Mouse (Mus musculus) forebrain, embryonic 13.5 days (tissue): ENCODE measurements around the gene I830077J02Rik. TPM values are rescaled to one million over a fixed set of nuclear protein-coding genes. Genes with fewer than 3 reads are reported as not detected.
A peak's percentile ranks its signal among the peaks of the same experiment; 100 is the strongest.

ENCODE experiments used
- ATAC-seq: fragments of 200-750 bp; cut with Nextera tagmentation; 2 replicates; pipeline ENCODE4 v1.8.0; 2017
- H3K27ac ChIP-seq: fragments of 300-500 bp; sonication (generic); 2 replicates; pipeline ENCODE4 v1.5.1; 2015; ENCODE audit warnings: inconsistent platforms, mild to moderate bottlenecking, moderate library complexity
- H3K27me3 ChIP-seq: fragments of 300-500 bp; sonication (generic); 2 replicates; pipeline ENCODE4 v1.6.1; 2015; ENCODE audit warnings: mild to moderate bottlenecking, inconsistent platforms
- H3K36me3 ChIP-seq: fragments of 300-500 bp; sonication (generic); 2 replicates; pipeline ENCODE4 v1.6.1; 2015; ENCODE audit warnings: mild to moderate bottlenecking, inconsistent platforms; ENCODE audit not compliant: poor library complexity, severe bottlenecking
- H3K4me1 ChIP-seq: fragments of 300-500 bp; sonication (generic); 2 replicates; pipeline ENCODE4 v1.6.1; 2015; ENCODE audit warnings: inconsistent platforms
- H3K4me2 ChIP-seq: fragments of 300-500 bp; sonication (generic); 2 replicates; pipeline ENCODE4 v1.6.1; 2015; ENCODE audit warnings: inconsistent platforms, mild to moderate bottlenecking, moderate library complexity
- H3K4me3 ChIP-seq: fragments of 300-500 bp; sonication (generic); 2 replicates; pipeline ENCODE4 v1.5.1; 2015; ENCODE audit warnings: mild to moderate bottlenecking, inconsistent platforms
- H3K9ac ChIP-seq: fragments of 300-500 bp; sonication (generic); 2 replicates; pipeline ENCODE4 v1.6.1; 2015; ENCODE audit warnings: mild to moderate bottlenecking, inconsistent platforms
- H3K9me3 ChIP-seq: fragments of 300-500 bp; sonication (generic); replicated peaks from 2 replicates; pipeline ENCODE4 v1.6.1; 2016; ENCODE audit warnings: inconsistent platforms
- WGBS: fragments of 180-500 bp; shearing (Covaris S2); methylation state at CpG from one replicate; pipeline ENCODE4 v1.1.7; 2015; 5-methylcytosine and 5-hydroxymethylcytosine counted together
- polyA plus RNA-seq: library from polyadenylated mRNA; unstranded; fragments of >200 nt; fragmentation: Nextera tagmentation; extraction: Ambion mirVana; gene quantifications from 2 replicates; pipeline ENCODE4 v1.2.1, GENCODE M21; 2015

The I830077J02Rik gene
- polyA plus RNA-seq, 1 experiment from 2014 or later, result 0.21 TPM

- 53% methylated on average over 1 of the region's 1 CpGs for WGBS
- Histone ChIP-seq H3K36me3 (no peaks in the 10 kb centered on the region), H3K27me3 (no peaks in the 10 kb centered on the region), H3K4me2 (no peak overlapping the region), H3K9ac (no peak overlapping the region), H3K27ac (no peak overlapping the region), H3K4me1 (no peaks in the 10 kb centered on the region), H3K4me3 (no peak overlapping the region), H3K9me3 (no peaks in the 10 kb centered on the region)
- ATAC-seq, result no peak
Observed at GRCm38 (mm10) chr3:105915281-105915680, 17.2 kb downstream of the I830077J02Rik start.

- WGBS, result 82% methylated on average over 10 of the region's 10 CpGs
- no peak overlapping the region for H3K4me2 ChIP-seq
- no peaks in the 10 kb centered on the region for H3K4me1 ChIP-seq
- no peak overlapping the region for H3K27ac ChIP-seq
- H3K4me3 ChIP-seq, result no peak overlapping the region
- no peaks in the 10 kb centered on the region for H3K9me3 ChIP-seq
- no peak overlapping the region for H3K9ac ChIP-seq
- no peak for ATAC-seq
- no peaks in the 10 kb centered on the region for H3K36me3 ChIP-seq
- no peaks in the 10 kb centered on the region for H3K27me3 ChIP-seq
Observed at GRCm38 (mm10) chr3:105913839-105914681, 18.4 kb downstream of the I830077J02Rik start.

- H3K27ac ChIP-seq, result no peak overlapping the region
- ATAC-seq, result no peak
- H3K4me2 ChIP-seq, result no peak overlapping the region
- no peaks in the 10 kb centered on the region for H3K27me3 ChIP-seq
- H3K9me3 ChIP-seq, result no peaks in the 10 kb centered on the region
- no peak overlapping the region for H3K4me3 ChIP-seq
- WGBS, result 84% methylated on average over 9 of the region's 9 CpGs
- no peak overlapping the region for H3K9ac ChIP-seq
- H3K36me3 ChIP-seq, result no peaks in the 10 kb centered on the region
- H3K4me1 ChIP-seq, result peaks cover 4% of the 10 kb centered on the region; the same call in 1 of the 2 replicates
Observed at GRCm38 (mm10) chr3:105912097-105912880, 20.2 kb downstream of the I830077J02Rik start.

DNA sequence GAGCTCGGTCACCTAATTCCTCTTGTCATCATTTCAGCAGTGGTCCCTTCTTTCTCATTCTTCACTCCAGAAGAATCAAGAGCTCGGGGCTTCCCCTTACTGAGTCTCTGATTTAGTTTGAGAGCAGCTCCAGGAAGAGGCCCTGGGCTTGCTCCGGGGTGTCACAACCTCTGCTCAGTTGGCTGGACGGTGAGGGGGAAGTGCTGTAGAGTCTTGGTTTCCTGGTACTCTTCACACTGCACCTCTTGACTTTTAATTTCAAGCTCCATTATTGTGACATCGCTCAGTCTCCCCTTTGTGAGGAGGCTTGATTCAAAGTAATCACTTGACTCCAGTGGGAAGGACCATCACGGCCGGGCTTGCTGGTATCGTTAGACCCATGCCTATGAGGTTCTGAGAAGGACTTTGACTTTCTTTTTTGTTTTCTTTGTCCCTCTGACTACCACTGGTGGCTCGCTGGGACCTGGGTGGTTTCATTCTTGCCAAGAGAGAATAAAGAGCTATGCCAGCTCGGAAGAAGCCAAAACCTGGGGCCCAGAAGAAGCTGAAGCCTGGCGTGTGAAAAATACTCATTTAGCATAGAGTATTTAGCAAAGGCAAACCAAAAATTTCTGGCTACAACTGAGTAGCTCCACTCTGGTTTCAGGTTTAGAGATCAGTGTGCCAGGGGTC is 21.8 kb downstream of the I830077J02Rik start:
- no peak overlapping the region for H3K9ac ChIP-seq
- H3K4me1 ChIP-seq, result peaks cover 4% of the 10 kb centered on the region; the same call in 1 of the 2 replicates
- H3K9me3 ChIP-seq, result no peaks in the 10 kb centered on the region
- 78% methylated on average over 11 of the region's 11 CpGs for WGBS
- ATAC-seq, result no peak
- H3K27ac ChIP-seq, result no peak overlapping the region
- no peaks in the 10 kb centered on the region for H3K27me3 ChIP-seq
- H3K4me3 ChIP-seq, result no peak overlapping the region
- no peaks in the 10 kb centered on the region for H3K36me3 ChIP-seq
- no peak overlapping the region for H3K4me2 ChIP-seq

DNA sequence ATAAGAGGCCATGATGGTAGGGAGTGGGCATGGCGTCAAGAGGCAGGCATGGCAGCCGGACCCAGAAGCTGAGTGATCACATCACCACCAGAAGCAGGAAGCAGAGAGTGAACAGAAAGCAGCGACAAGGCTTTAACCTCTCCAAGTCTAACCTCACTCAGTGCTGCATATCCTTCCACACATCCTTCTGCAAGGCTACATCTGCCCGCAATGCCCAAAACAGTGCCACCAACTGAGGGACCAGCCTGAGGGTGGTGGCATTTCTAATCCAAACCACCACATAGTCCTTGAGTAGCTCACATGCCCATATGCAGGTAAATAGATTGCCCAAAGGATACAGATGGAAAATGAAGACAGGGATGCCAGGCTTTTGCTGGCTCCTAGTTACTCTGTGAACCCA is 23.5 kb downstream of the I830077J02Rik start:
- Histone ChIP-seq H3K27ac (no peak overlapping the region), H3K9ac (no peak overlapping the region), H3K27me3 (no peaks in the 10 kb centered on the region), H3K4me2 (no peak overlapping the region), H3K4me1 (peaks cover 4% of the 10 kb centered on the region; the same call in 1 of the 2 replicates), H3K4me3 (no peak overlapping the region), H3K36me3 (no peaks in the 10 kb centered on the region), H3K9me3 (no peaks in the 10 kb centered on the region)
- no peak for ATAC-seq
- WGBS, result 92% methylated on average over 4 of the region's 4 CpGs

- Histone ChIP-seq H3K4me3 (no peak overlapping the region), H3K27me3 (no peaks in the 10 kb centered on the region), H3K4me1 (peaks cover 4% of the 10 kb centered on the region; the same call in 1 of the 2 replicates), H3K36me3 (no peaks in the 10 kb centered on the region), H3K9me3 (no peaks in the 10 kb centered on the region), H3K27ac (no peak overlapping the region), H3K9ac (no peak overlapping the region), H3K4me2 (no peak overlapping the region)
- no peak for ATAC-seq
- 39% methylated on average over 9 of the region's 9 CpGs for WGBS
Observed at GRCm38 (mm10) chr3:105907956-105908655, 24.4 kb downstream of the I830077J02Rik start.

- Histone ChIP-seq H3K9ac (no peak overlapping the region), H3K27ac (no peak overlapping the region), H3K4me1 (peaks cover 4% of the 10 kb centered on the region; the same call in 1 of the 2 replicates), H3K36me3 (no peaks in the 10 kb centered on the region), H3K4me3 (no peak overlapping the region), H3K27me3 (no peaks in the 10 kb centered on the region), H3K4me2 (no peak overlapping the region), H3K9me3 (no peaks in the 10 kb centered on the region)
- no peak for ATAC-seq
- 93% methylated on average over 9 of the region's 9 CpGs for WGBS
Observed at GRCm38 (mm10) chr3:105904721-105905120, 27.7 kb downstream of the I830077J02Rik start.

- no peak for ATAC-seq
- H3K27ac ChIP-seq, result no peak overlapping the region
- no peak overlapping the region for H3K4me2 ChIP-seq
- no peaks in the 10 kb centered on the region for H3K9me3 ChIP-seq
- H3K4me1 ChIP-seq, result peaks cover 4% of the 10 kb centered on the region; the same call in 1 of the 2 replicates
- no peaks in the 10 kb centered on the region for H3K27me3 ChIP-seq
- H3K9ac ChIP-seq, result no peak overlapping the region
- H3K4me3 ChIP-seq, result no peak overlapping the region
- 84% methylated on average over 4 of the region's 4 CpGs for WGBS
- H3K36me3 ChIP-seq, result no peaks in the 10 kb centered on the region
Observed at GRCm38 (mm10) chr3:105904213-105904612, 28.3 kb downstream of the I830077J02Rik start.

GRCm38 (mm10) chr3:105901468-105901867 is 31.0 kb downstream of the I830077J02Rik start:
- no peaks in the 10 kb centered on the region for H3K4me1 ChIP-seq
- WGBS, result 80% methylated on average over 4 of the region's 4 CpGs
- no peak overlapping the region for H3K27ac ChIP-seq
- no peak overlapping the region for H3K4me3 ChIP-seq
- H3K9me3 ChIP-seq, result no peaks in the 10 kb centered on the region
- H3K36me3 ChIP-seq, result no peaks in the 10 kb centered on the region
- no peak overlapping the region for H3K4me2 ChIP-seq
- H3K27me3 ChIP-seq, result no peaks in the 10 kb centered on the region
- no peak for ATAC-seq
- no peak overlapping the region for H3K9ac ChIP-seq

- no peaks in the 10 kb centered on the region for H3K9me3 ChIP-seq
- no peaks in the 10 kb centered on the region for H3K36me3 ChIP-seq
- no peak overlapping the region for H3K4me2 ChIP-seq
- H3K4me1 ChIP-seq, result no peaks in the 10 kb centered on the region
- ATAC-seq, result no peak
- H3K27me3 ChIP-seq, result no peaks in the 10 kb centered on the region
- H3K4me3 ChIP-seq, result no peak overlapping the region
- WGBS, result 88% methylated on average over 3 of the region's 3 CpGs
- H3K9ac ChIP-seq, result no peak overlapping the region
- H3K27ac ChIP-seq, result no peak overlapping the region
Observed at GRCm38 (mm10) chr3:105900716-105901115, 31.7 kb downstream of the I830077J02Rik start.

DNA sequence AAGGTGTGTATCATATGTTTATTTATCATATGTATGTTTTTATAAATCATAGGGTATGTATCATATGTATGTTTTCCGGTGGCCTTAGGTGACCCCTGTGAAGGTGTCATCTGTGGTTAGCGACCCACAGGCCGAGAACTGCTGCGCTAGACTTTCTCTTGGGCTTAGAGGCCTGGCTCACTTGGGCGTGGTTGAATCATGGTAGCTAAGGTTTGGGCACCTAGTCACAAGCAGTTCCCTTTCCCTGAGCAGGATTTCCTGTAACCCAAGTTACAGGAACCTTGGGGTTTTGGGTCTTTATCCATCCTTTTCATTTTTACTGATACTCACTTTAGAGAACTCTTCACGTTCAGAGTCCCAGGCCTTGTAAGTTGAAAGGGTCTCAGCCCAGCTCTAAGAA is 32.2 kb downstream of the I830077J02Rik start:
- no peak overlapping the region for H3K4me3 ChIP-seq
- no peaks in the 10 kb centered on the region for H3K27me3 ChIP-seq
- no peak overlapping the region for H3K4me2 ChIP-seq
- 83% methylated on average over 6 of the region's 6 CpGs for WGBS
- ATAC-seq, result 0 out of 2 replicates have a peak, but pooled peaks have one; percentile 8
- no peak overlapping the region for H3K9ac ChIP-seq
- no peaks in the 10 kb centered on the region for H3K9me3 ChIP-seq
- H3K36me3 ChIP-seq, result no peaks in the 10 kb centered on the region
- no peak overlapping the region for H3K27ac ChIP-seq
- H3K4me1 ChIP-seq, result peaks cover 2% of the 10 kb centered on the region
